Mouse (Mus musculus): ENCODE data around the gene Tstd2.

GRCm38 (mm10) chr4:46072631-46073030, 65.9 kb downstream of the Tstd2 start:
- TF ChIP-seq CTCF (IDR thresholded peaks at IDR 0.05) (no peak), EP300 (IDR thresholded peaks at IDR 0.05) (no peak)

Measured in lung, postnatal 0 days (tissue).